Mouse (Mus musculus) C2C12 (cell line): ENCODE measurements around the gene Kif14.

Source experiments
- CTCF ChIP-seq: IDR thresholded peaks from one replicate; pipeline ENCODE4 v1.5.1; 2011; ENCODE audit not compliant: control insufficient read depth, insufficient read depth, insufficient read length
- MYOG ChIP-seq: IDR thresholded peaks from one replicate; pipeline ENCODE4 v1.6.1; 2011; ENCODE audit not compliant: control insufficient read depth, insufficient read length; ENCODE audit errors: extremely low read depth
- USF1 ChIP-seq: IDR thresholded peaks from one replicate; pipeline ENCODE4 v1.6.1; 2011; ENCODE audit warnings: low read depth, mild to moderate bottlenecking, control low read depth, moderate library complexity

DNA sequence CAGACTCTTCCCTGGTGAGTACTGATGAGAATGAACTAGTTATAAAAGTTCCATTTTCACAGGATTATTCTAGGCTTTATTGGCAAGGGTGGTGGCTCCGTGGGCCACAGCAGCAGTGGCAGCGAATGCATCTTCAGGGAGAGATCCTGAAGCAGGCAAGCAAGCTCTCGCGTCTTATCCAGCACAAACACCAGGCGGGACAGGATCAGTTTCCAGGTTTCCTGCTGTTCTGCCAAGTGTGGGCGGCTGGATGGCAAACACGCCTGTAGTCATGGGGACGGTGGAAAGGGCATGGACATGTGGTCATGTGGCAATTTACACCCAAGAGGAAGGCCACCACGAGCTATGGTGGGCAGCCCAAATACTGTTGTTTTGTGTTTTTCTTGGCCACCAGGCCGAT is 3.7 kb upstream of the Kif14 start:
- no peak for TF ChIP-seq CTCF
- TF ChIP-seq USF1: peak; percentile 54
- no peak for TF ChIP-seq MYOG
